Mouse (Mus musculus): ENCODE results near the gene Nup210l.

Gene Nup210l

DNA sequence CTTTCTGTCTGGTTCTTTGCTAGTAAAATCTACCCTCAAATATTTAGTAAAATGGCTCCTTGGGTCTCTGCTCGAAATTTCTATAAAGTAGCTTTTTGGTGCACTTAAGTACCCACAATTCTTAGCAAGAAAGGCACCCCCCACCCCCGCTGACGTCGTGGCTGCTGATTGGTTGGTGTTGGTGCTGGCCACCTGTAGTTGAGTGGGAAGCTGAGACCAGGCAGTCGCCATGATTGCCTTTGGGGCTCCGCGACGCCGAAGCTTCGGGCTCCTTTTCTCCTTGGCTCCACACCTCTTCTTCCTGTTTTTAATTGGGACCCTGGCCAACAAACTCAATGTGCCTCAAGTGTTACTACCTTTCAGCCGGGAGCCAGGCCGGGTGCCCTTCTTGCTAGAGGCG is at the start of gene Nup210l:
TSS of gene Nup210l (plus strand) at position 195 of the 400 bp plus-strand sequence.
- DNase-seq (ENCODE audit: low spot score): no peak

DNA sequence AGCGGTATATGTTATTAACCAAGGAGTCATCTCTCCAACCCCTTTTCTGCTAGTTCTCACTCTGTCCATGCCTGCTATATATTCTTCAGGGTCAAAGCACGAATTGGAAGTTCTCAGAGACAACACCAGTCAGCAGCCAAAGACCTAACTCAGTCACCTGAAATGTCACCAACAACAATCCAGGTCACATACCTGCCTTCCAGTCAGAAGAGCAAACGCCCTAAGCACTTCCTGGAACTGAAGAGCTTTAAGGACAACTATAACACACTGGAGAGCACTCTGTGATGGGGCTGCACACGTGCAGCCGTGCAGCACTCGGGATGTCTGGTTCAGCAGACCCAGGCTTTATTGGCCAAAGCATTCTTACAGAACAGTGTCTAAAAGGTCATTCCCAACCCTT is 42.4 kb upstream of the Nup210l start:
- DNase-seq (ENCODE audit: low spot score): no peak

DNA sequence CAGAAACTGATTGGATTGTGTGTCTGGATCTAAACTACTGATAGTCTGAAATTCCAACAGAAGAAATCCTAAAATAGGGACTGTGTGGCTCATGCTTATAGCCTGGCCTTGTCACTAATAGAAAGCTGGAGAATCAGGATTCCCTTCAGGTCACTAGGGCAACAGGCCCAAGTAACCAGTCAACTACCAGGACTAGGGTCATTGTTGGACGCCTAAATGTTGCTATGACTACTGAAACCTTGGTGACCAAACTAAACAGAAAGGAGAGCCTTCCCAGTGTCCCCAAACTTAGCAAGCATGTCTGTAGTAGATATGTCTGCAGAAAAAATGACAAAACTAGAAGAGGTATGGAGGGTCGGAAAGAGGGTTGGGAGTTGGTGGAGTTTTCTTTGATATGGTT is 41.4 kb upstream of the Nup210l start:
- DNase-seq (ENCODE audit: low spot score): no peak

DNA sequence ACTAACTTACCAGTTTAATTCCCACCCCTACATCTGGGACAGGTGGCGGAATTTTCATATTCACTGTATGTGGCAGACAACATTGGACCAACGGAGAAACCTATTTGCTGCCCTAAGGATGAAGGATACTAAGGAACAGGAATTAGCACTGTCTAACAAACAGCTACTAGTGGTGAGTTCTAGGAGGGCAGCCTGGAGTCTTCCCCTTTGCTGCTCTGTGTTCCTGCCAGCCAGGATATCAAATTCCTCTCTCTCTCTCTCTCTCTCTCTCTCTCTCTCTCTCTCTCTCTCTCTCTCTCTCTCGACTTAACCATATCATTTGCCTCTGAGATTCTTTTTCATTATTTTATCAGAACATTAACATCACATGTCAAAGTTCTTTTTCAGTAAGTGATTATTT is 39.5 kb upstream of the Nup210l start:
- DNase-seq (ENCODE audit: low spot score): no peak

DNA sequence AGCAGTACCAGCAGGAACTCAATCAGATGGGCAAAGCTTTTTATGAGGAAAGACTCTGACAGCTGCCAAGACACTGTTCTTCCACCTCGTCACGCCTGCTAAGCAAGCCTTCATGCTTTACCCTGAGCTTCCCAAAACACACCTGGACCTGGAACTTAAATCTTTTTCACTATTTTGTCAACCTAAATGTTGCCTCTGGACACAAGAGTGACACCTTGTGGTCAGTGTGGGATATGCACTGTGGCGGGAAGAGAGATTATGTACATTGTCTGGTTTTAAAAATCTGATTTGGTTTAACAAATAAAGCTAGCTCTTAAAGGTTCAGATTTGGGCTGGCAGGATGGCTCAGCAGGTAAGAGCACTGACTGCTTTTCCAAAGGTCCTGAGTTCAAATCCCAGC is 38.4 kb upstream of the Nup210l start:
- DNase-seq (ENCODE audit: low spot score): no peak

DNA sequence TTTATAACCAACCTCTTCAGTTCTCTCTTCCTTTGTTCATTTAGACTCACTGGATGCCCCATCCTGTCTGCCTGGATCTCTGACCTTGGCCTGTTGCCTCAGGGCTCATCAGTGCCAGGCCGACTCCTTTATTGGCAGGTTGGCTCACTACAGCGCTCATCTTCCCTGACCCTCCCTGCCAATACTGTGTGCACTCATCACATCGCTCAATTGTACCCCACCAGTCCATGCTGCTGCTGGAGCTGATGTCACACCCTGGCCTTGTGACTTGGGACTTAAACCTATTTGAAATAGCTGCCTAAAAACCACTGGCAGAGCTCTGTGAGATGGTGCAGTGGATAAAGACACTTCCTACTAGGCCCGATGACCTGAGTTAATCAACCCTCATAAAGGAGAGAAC is 36.1 kb upstream of the Nup210l start:
- DNase-seq (ENCODE audit: low spot score): no peak

DNA sequence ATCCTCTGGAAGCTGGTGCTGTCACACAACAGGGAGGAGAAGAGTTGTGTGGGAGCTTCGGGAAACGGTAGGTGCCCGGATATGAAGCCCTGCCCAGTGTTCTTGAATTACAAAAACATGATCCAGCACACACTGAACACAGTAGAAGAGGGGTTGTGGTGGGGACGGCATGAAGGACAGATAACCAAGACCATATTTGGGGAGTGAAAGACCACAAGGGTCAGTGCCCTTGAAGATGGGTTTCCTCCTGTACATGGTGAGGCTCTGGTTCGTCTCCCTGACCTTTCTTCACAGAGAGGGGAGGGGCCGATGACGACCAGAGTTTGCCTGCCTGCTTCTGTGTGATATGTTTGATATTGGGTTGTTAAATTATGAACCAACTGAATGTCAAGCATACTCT is 34.2 kb upstream of the Nup210l start:
- DNase-seq (ENCODE audit: low spot score): no peak

DNA sequence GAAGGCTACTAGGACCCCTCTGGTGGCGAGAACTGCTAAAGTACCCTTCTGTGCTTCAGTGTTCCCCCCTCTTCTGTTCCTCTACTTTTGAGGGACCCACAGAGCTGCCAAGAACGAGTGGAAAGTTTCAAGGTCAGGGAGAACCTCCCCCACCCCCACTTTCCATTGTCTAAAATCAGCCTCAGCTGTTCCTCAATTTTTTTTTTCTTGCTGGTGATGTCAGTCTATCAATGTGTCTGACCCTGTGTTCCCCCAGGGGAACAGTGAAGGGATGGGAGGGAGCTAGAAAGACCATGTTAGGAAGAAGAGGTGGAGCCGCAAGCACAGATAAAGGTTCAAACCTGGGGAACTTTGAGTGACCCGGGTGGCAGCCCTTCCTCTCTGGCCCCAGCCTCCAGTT is 31.6 kb upstream of the Nup210l start, which contains the start of gene Tpm3:
TSS of gene Tpm3 (plus strand) at position 356 of the 400 bp plus-strand sequence.
- DNase-seq (ENCODE audit: low spot score): no peak

DNA sequence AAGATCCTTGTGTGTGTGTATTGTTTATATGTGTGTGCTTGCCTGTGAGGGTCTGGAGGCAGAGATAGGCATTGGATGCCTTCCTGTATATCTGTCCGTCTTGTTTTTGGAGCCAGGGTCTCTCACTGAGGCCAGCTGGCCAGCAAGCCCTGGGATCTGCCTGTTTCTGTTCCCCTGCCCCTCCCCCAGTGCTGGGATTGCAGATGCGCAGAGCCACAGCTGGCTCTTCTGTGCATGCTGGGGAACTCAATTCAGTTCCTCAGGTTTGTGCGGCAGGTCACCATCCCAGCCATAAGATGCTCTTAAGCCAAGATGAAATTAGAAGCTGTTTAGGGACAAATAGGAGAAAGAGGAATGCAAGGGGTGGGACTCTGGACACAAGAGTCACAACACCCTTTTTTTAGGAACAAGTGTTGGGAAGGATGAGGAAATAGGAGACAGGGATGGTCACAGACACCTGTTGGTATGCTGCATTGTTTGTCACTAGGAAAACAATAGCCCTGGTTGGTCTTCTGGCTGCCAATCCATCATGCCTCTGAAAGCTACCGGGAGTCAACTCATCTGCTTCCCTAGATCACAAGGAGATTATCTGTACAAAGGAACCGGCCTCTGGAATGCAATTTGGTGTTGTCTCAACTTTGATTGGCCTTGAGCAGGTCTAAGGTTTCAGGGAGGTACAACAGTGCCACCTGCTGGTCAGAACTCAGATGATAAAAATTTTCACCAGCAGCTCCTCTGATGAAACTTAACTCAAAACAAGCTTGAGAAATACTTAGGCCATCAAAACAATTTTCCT is 26.8 kb upstream of the Nup210l start:
- peak; percentile 78 for DNase-seq (ENCODE audit: low spot score)

DNA sequence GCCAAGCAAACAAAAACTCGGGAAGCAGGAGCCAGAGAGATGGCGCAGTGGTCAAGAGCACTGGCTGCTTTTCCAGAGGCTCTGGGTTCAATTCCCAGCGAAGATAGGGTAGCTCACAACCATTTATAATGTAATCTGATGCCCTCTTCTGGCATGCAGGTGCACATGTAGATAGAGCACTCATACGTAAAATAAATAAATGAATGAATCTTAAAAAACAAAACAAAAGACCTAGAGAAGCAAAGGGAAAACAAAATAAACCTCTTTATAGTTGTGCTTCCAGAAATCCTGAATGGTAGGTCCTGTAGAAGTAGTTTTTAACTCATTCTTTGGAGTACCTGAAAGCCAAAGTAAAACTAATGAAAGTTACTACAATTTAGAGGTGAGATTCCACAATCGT is 25.7 kb upstream of the Nup210l start:
- DNase-seq (ENCODE audit: low spot score): no peak

DNA sequence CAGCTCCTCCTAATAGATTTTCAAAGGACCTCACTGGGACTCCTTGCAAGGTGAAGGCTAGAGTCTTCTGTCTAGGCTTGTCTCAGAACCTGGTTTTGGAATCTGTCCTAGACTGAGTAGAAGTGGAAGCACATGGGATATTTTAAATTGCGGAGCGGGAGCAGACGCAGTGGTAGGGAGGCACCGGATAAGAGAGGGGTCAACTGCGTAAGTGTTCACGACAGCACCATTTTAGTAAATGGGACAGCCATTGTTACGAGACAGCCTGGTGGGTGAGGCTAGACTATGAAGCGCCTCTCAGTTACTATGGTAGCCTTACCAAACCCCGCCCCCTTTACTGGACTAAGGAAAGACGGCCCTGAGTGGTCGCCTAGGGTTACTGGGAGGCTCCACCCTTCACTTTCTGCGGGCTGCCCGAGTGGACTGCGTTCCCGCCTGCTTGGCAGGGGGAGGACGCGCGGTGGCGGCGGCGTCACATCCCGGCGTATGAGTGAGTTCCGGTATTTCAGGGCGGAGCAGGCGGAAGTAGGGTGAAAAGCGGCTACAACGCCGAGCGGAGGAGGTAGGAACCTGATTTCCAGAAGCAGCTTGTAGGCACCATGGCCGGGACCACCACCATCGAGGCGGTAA is 24.7 kb upstream of the Nup210l start:
- DNase-seq (ENCODE audit: low spot score): peak; percentile 77

DNA sequence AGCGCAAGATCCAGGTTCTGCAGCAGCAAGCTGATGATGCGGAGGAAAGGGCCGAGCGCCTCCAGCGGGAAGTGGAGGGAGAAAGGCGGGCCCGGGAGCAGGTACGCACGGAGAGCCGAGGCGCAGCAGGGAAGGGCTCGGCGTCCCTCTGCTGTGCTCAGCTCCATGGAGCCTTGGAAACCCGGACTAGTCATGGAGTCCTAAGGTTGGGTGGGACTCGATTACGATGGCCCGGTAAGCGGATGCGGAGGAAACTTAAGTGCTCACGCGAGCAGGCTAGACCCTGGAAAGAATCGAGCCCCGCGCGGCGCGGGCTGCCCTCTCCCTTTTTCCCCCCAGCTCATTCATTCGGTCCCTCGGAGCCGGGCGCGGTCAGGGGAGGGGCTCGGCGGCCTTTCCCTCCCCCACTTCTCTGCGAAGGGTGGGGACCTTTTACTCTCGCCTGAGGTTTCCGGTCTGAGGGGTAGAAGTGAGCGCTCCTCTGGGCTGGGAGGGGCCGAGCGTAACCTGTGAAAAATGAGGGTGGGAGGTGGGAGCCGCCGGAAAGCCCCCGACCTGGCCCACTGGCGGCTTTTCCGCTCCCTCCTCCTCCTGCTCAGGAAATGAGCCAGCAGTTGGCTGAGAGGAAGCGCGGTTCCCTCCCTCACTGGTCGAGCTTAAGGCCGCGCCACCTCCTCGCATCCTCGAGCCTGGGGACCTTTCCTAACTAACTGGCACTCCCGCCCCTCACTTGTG is 24.0 kb upstream of the Nup210l start:
- no peak for DNase-seq (ENCODE audit: low spot score)

DNA sequence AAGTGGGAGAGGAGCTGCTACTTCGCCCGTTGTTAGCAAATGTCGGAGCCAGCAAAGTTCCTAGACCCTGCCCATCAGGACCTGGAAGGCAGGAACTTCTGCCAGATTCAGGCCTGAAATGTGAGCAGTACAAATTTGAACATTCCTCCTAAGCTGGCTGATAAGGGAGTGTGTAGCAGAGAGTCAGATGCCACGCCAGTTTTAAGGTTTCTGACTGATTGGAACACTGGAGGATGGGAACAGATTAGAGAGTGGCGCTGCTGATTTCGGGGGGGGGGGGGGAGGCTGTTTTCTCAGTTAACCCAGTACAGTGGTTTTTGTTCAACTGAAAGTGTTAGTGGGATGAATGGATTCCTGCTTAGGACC is 23.5 kb upstream of the Nup210l start:
- no peak for DNase-seq (ENCODE audit: low spot score)

DNA sequence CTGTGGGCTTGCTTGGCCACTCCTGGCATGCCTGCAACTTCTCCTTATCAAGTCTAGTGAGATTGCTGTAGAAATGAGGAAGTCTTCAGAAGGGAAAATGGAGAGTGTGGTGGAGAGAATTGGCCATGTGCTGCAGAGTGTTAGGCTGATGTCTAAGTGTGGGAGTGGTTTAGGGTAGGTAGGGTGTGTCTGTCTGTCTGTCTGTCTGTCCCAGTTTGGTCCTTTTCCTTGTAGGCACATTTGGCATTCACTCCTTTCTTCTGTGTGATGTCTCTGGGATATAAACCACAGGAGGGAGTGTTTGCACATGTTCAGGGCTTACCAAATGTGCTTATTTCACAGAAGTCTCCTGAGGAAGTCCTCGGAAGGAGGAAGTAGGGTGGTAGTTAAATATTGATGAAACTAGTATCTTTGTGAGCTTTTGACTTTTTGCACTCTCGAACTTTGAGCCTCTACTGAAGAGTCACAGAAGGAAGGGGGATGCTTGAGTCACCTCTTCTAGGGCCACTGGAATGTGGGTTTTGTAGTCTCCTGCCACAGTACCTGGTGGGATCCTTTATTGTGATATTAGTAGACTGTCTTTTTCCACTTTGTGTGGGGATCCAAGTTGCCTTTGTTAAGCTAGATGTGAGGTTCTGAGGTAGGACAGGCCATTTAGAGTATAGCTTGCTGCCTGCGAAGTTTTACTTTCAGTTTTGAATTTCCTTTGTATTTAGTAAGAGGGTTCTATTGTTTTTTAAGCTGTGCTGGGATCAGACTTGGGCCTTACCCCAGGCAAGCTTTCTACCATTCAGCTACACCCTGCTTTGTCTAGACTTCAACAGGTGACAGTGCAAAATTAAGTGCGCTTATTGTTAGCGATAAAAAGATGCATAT is 22.3 kb upstream of the Nup210l start:
- DNase-seq (ENCODE audit: low spot score): no peak

DNA sequence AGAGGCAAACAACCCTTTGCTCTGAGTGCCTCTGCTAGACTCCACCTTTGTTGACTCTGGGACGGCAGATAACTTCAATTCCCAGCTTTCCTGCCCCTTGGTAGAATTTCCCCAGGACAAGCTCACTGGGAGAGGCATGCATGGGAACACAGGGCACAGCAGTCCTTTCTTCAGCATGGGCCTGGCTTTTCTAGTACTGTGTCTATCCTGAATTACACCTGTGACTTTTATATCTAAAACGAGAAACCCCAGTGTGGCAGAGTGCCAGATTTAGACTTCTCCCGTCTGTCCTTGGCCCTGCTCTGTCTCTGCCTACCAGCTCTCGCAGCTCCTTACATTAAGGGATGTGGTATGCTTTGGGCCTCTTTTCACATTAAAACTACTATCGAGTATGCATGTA is 20.9 kb upstream of the Nup210l start:
- DNase-seq (ENCODE audit: low spot score): no peak

DNA sequence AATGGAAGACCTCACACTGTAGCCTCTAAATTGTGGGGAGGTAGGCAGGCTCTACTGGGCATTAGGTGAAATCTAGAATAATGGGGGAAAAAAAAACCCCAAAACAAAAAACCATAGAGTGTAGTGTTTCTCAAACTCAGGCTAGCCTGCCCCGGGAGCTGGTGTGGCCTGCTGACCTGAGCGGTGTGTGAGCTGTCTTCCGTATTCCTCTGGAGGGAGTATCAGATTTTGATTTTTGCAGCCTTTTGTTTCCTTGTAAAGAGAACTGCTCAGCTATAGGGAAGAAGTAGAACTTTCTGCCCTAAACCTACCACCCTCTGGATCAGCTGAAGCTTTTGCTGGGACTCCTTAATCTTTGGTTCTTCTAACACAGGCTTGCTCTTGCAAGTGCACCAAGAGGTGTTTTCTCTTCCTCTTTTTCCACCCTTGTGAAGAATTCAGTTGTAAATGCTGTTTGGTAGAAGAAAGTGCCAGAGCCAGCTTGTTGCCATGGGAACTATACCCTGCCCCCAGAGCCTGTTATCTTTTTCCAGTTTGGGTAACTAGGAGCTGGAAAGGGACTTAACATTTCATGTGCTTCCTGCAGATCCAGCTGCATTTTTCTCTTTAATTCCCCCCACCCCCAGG is 20.1 kb upstream of the Nup210l start:
- no peak for DNase-seq (ENCODE audit: low spot score)

DNA sequence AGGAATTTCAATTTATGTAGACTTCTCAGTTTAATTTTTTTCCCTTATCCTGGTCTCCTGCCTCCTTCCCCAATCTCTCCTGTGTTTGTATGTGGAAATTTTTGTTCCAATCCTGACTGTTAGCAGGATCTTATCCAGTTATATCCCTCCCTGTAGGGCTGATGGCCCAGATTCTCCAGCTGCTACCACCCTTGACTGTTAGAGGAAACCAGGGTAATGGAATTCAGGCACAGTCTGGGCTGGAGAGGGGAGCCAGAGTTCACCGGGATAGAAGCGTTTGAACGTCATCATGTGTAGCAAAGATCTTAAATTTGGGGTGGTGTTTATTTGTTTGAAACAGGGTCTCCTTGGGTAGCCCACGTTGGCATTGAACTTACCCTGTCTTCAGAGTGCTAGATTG is 19.1 kb upstream of the Nup210l start:
- no peak for DNase-seq (ENCODE audit: low spot score)

DNA sequence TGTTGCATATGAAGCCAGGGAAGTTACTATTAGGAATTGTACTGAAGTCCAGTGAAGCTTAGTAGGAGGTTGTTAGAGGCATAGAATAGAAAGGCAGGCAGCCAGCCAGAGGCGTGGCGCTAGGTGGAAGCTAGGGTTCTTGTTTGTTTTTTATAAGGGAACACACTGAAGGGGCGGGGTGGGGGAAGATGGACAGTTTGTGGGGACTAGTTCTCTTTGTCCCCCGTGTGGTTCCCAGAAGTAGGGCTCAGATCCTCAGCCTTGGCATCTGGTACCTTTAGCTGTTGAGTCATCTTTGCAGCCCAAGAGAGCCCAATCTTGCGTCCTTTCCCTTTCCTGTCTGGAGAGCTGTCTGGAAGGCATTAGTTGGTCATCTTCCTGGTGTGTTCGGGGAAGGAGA is 18.7 kb upstream of the Nup210l start:
- no peak for DNase-seq (ENCODE audit: low spot score)

DNA sequence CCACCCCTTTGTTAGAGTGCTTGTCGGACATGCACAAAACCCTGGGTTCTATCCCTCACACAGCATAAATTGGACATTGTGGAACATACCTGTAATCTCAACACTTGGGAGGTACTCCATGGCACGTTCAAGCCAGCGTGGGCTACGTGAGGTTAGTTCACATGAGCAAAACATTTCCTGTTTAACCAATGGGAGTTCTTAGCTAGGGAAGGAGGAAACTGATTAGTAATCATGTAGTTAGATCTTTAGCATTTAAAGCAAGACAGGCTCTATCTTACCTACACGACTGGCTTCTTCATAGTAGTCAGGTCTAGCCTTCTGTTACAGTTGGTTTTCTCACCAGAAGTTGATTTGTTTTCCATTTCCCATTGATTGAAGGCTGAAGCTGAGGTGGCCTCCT is 17.9 kb upstream of the Nup210l start:
- DNase-seq (ENCODE audit: low spot score): no peak

DNA sequence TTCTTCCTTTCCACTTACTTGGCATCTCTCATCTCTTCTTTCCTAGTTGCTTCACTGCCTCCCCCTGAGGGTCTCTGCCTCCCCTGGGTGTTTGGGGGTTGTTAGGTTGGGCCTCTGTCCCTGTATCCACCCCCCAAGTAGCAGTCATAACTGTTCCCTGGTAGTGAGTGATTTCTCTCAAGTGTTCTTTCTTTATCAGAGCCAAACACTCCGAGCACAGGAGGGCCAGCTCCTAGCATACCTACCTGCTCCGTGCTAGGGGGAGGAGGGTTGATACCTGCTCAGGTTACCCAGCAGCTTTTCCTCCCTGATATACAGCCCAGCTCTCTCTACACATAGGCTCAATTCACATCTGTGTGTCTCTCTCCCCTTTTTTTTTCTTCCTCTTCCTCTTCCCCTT is 15.3 kb upstream of the Nup210l start:
- DNase-seq (ENCODE audit: low spot score): no peak

DNA sequence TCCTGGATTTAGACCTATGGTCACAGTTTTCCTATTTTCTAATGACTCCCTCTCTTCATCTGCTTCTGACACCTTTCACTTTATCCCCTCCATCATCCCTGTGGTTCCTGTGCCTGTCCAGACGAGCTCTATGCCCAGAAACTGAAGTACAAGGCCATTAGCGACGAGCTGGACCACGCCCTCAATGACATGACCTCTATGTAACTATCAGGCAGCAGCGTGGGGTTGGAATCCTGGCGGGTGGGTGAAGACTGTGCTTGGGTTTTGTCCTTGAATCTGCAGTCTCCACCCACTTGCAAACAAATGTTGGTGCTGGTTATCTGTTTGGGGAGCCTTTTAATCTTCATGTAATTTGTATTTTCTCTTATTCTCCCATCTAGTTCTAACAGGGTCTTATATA is 13.0 kb upstream of the Nup210l start:
- no peak for DNase-seq (ENCODE audit: low spot score)

DNA sequence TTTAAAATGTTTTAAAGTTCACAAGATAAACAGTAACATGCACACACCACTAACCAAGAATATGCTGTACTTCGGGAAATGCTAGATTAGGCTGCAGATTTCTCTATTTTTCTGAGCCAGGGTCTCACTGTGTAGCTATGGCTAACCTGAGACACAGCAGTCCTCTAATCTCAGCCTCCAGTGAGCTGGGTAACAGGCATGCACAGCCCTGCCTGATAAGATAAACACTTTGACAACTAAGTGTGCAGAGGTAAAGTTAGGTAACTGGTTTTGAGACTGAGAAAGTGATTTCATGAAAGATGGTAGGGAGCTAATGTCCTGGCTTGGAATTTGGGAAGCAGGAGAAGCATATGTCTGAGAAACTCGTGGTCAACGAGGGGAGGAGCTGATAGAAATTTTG is 9.5 kb upstream of the Nup210l start:
- DNase-seq (ENCODE audit: low spot score): no peak

Data from layer of hippocampus, adult 9-10 months (tissue).